Mouse (Mus musculus) ES-Bruce4 (cell line): ENCODE data around the gene Calhm2.

Source experiments
- CTCF ChIP-seq: IDR thresholded peaks from one replicate; pipeline ENCODE4 v1.8.1; 2011; ENCODE audit warnings: low read depth, low read length
- EP300 ChIP-seq: IDR thresholded peaks from 2 replicates; pipeline ENCODE4 v1.6.1; 2011; ENCODE audit warnings: low read depth, low read length; ENCODE audit not compliant: insufficient read depth
- POLR2A ChIP-seq: IDR thresholded peaks from one replicate; pipeline ENCODE4 v1.8.1; 2011; ENCODE audit warnings: low read length; ENCODE audit not compliant: insufficient read depth

DNA sequence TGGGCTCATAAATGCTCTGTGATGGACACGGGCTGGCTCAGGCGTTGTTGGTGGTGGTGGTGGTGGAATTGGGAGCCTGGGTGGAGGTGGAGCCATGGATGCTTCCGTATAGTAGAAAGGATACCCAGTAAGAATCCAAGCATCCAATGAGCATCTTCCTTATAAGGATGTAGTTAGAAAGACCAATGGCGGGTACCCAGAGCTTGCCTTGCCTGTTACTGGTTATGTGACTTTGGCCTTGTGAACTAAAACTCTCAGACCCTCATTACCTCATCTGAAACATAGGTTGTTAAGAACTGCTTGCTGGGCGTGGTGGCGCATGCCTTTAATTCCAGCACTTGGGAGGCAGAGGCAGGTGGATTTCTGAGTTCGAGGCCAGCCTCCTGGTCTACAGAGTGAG is 15.7 kb upstream of the Calhm2 start:
- no peak for TF ChIP-seq CTCF
- TF ChIP-seq POLR2A, result no peak
- TF ChIP-seq EP300, result no peak
